Mouse (Mus musculus) testis, adult 2 months (tissue): ENCODE results near the gene Pbp2.

Experiments
- CTCF ChIP-seq: fragments of 200-500 bp; IDR thresholded peaks from 2 replicates; pipeline ENCODE4 v1.5.1; 2012; ENCODE audit warnings: low read depth, mild to moderate bottlenecking, inconsistent platforms, low read length, moderate library complexity; ENCODE audit not compliant: control insufficient read depth, insufficient read depth, insufficient replicate concordance
- POLR2A ChIP-seq: fragments of 200-500 bp; IDR thresholded peaks from 2 replicates; pipeline ENCODE4 v1.6.1; 2012; ENCODE audit warnings: low read depth, mild to moderate bottlenecking, inconsistent platforms, low read length, moderate library complexity; ENCODE audit not compliant: control insufficient read depth

GRCm38 (mm10) chr6:135304576-135305260 lies 5.5 kb downstream of the Pbp2 start:
- TF ChIP-seq CTCF (no peak), POLR2A (no peak)
